Mouse (Mus musculus) lung, postnatal 0 days (tissue): Measurements from ENCODE around the gene Fam19a2.

Experiments used
- CTCF ChIP-seq: IDR thresholded peaks from 2 replicates; pipeline ENCODE4 v1.5.1; 2016; ENCODE audit warnings: antibody characterized with exemption, mild to moderate bottlenecking
- EP300 ChIP-seq: IDR thresholded peaks from 2 replicates; pipeline ENCODE4 v1.6.1; 2016; ENCODE audit warnings: antibody characterized with exemption, mild to moderate bottlenecking, control low read depth

DNA sequence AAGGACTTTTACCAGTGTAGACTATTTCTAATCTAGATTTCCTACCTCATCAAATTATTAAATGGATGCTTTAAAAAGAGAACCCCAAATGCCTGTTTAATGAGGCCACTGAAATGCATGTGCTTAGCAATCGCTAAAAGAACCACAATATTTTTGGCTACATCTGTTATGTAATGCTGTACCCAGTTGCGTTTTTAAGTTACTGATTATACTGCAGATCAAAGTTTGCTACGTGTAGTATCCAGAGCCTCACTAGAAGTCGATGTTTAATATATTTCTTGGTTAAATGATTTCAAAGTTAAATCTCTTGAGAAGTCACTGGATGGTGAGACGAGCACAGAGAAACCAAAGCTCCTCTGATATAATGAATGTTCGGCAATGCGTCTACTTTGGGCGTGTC lies 82.5 kb downstream of the Fam19a2 start:
- TF ChIP-seq CTCF (no peak), EP300 (no peak)
